Mouse (Mus musculus): ENCODE measurements around the gene Gm26602. TPM values are rescaled to one million over a fixed set of nuclear protein-coding genes. Genes with fewer than 3 reads are reported as not detected.

Gene Gm26602
- polyA plus RNA-seq, 1 experiment from 2014 or later, result not detected

DNA sequence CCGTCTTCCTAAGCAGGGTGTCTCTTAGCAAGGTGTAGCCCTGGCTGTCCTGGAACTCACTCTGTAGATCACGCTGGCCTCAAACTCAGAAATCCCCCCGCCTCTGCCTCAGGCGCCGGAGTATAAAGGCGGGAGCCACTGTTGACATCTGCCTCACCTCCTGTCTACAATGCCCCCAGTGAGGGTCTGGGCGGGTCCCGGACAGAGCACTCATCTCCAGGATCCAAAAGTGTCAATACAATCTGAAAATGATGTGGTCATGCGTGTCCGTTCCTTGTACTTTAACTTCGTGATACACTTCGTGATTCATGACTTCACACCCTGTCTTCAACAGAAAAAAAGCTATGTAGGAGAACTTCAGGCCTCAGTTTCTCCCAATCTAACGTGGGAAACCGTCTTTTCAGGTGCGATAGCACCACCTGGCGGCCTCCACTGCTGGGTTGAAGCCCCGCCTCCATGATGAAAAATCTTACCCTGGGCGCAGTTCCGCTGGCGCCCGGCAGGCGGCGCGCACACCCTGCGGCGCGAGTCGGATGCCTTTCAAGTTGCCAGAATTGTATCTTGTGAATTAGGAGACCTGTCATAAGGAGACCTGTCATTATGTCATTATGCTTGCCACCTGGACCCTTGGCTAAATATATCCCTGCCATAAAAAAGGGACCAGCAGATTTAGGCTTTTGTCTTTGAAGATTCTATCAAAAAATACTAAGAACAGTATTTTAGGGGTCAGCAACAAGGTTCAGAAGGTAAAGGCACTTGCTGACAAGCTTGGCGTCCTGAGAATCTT, 14.5 kb downstream of the Gm26602 start:
- no peak for TF ChIP-seq CTCF (IDR thresholded peaks at IDR 0.05)
- no peaks in the 10 kb centered on the region for H3K27me3 ChIP-seq
- CTCF ChIA-PET, result interaction anchor here (0.6 to 4.9 kb wide), 17 partner anchors 12 to 157 kb away, joined by 3 to 42 read pairs (median 5); partner anchors contain the start of genes Gm26602, Med16 and Wdr18
- DNase-seq (ENCODE audit: low read depth, low spot score), result no peak
- in situ Hi-C loops (cut with MboI; ENCODE audit: low pct_unique_long_range_greater_than_20kb), result loop anchor here (5.0 kb wide), 3 partner anchors 32 to 93 kb away; no protein-coding TSS in a partner anchor
- POLR2A ChIA-PET, result interaction anchor here (0.6 to 1.4 kb wide), 5 partner anchors 11 to 33 kb away, joined by 3 to 6 read pairs (median 4); no protein-coding TSS in a partner anchor
- ATAC-seq, result no peak

DNA sequence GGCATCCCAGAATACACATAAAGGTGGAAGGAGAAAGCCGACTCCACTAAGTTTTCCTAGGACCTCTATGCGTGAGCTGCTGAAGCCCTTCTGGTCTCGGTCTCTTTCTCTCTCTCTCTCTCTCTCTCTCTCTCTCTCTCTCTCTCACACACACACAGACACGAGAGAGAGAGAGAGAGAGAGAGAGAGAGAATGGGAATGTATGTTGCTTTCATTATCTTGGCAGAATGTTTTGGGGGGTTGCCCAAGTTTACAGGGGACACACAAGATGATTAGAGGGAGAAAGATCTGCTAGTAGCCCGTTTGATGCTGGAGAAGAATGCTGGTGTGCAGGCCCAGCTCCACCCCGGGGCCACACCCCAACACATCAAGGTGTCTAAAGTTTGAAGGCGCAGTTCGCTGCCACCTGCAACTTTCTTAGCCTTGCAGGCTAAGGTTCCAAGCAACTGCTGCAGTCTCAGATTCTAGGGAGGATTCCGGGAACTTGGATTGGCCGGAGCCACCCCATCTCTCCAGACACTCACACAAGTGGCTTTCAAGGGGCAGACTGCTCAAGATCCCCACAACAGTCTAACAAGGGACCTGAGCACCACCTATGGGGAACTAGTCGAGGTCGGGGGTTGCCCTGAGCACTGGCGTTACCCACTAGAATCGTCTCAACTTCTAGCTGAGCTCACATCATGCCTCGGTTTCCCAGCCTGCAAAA, 15.3 kb downstream of the Gm26602 start:
- DNase-seq (ENCODE audit: low read depth, low spot score) (no peak), ATAC-seq (no peak)
- in situ Hi-C loops (cut with MboI; ENCODE audit: low pct_unique_long_range_greater_than_20kb), result no loop called here
- TF ChIP-seq CTCF (IDR thresholded peaks at IDR 0.05), result no peak
- CTCF ChIA-PET, result interaction anchor here (0.7 to 4.9 kb wide), 15 partner anchors 11 to 157 kb away, joined by 3 to 42 read pairs (median 5); partner anchors contain the start of genes Gm26602, Med16 and Wdr18
- no peaks in the 10 kb centered on the region for H3K27me3 ChIP-seq
- POLR2A ChIA-PET, result interaction anchor here (0.7 to 2.2 kb wide), 5 partner anchors 25 to 34 kb away, joined by 3 to 8 read pairs (median 5); no protein-coding TSS in a partner anchor

DNA sequence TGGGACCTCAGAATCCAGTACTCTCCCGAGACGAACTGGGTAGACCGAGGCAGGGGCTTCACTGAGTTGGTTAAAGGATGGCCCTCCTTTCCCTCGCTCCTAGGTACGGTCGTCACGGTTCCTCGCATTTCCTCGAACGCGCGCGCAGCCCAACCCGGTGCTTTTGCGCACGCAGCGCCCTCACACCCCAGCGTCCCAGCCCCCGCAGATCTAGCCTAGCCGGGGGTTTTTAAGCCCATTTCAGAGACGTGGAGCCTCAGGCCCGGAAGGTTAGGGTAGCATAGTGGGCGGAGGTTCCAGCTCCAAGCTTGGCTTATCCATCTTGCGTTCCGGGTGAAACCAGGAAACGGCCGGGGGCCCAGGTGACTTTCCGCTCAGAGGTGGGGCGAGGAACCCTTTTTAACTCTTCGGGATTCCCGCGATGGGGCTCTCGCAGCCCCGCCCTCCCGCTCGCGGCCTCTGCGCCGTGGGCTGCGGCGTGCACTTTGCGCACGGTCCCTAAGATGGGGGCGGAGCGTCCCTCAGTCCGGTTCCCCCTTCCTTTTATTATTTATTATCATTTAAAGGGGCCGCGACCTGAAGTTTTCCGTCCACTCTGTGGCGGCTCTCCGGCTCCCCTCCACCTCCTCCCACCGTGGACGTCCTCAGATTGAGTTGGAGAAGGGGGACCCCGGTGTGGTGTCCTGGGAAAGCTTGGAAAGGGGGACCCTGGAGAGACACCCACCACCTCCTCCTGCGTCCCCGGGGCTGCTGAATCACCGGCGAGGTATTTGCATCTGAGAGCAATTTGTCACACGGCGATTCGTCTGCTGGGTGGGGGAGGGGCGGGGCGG, 16.1 kb downstream of the Gm26602 start, which contains the start of gene Arid3a:
Gene Arid3a (plus strand): TSS at position 553 of the 833 bp plus-strand sequence.
- no peak for TF ChIP-seq CTCF (IDR thresholded peaks at IDR 0.05)
- CTCF ChIA-PET, result interaction anchor here (1.0 to 4.9 kb wide), 6 partner anchors 23 to 92 kb away, joined by 4 to 42 read pairs (median 9); partner anchors contain the start of gene Wdr18

DNA sequence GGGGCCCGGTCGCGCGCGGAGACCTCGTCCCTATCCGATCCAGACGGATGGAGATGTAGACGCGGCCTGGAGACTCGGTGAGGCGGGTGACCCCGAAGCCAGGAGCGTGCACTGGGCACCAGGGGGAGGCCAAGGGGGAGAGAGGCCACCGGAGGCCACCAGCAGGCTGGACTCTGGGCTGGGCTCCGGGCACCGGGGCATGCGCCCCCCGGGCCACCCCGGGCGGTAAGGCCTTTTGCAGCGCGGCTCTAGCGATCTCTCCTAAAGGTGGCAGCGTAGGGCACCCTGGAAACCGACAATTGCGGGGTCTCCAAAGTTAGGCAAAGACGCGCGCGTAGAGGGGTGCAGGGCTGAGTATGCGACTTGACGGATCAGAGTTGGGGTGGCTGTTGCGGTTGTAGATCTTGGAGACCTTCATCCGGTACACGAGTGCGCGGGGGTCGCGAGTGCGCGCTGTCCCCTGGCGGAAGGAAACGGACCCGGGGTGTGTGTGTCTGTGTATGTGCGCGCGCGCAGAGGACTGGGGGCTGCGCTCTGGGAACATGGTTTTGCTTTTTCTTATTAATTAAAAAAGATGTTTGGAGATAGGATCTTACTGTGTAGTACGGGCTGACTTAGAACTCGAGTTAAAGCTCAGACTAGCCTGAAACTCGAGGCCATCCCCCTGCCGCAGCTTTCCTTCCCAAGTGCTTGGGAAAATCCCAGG, 16.8 kb downstream of the Gm26602 start:
- ATAC-seq (peak; percentile 5), DNase-seq (ENCODE audit: low read depth, low spot score) (no peak)
- TF ChIP-seq CTCF (IDR thresholded peaks at IDR 0.05), result no peak
- POLR2A ChIA-PET, result interaction anchor here (0.7 to 2.2 kb wide), 9 partner anchors 9 to 225 kb away, joined by 3 to 10 read pairs (median 5); partner anchors contain the start of gene Kiss1r
- H3K27me3 ChIP-seq, result no peaks in the 10 kb centered on the region
- in situ Hi-C loops (cut with MboI; ENCODE audit: low pct_unique_long_range_greater_than_20kb), result no loop called here
- CTCF ChIA-PET, result interaction anchor here (1.5 kb wide), 1 partner anchor 30 kb away, joined by 10 read pairs; no protein-coding TSS in a partner anchor

More for the DNA sequence above, 16.1 kb downstream of the Gm26602 start, which contains the start of gene Arid3a:
- no peaks in the 10 kb centered on the region for H3K27me3 ChIP-seq
- in situ Hi-C loops (cut with MboI; ENCODE audit: low pct_unique_long_range_greater_than_20kb), result no loop called here
- DNase-seq (ENCODE audit: low read depth, low spot score) (peak; percentile 59), ATAC-seq (peak; percentile 46)
- POLR2A ChIA-PET, result interaction anchor here (1.4 to 2.2 kb wide), 5 partner anchors 13 to 31 kb away, joined by 5 to 10 read pairs (median 6); no protein-coding TSS in a partner anchor

DNA sequence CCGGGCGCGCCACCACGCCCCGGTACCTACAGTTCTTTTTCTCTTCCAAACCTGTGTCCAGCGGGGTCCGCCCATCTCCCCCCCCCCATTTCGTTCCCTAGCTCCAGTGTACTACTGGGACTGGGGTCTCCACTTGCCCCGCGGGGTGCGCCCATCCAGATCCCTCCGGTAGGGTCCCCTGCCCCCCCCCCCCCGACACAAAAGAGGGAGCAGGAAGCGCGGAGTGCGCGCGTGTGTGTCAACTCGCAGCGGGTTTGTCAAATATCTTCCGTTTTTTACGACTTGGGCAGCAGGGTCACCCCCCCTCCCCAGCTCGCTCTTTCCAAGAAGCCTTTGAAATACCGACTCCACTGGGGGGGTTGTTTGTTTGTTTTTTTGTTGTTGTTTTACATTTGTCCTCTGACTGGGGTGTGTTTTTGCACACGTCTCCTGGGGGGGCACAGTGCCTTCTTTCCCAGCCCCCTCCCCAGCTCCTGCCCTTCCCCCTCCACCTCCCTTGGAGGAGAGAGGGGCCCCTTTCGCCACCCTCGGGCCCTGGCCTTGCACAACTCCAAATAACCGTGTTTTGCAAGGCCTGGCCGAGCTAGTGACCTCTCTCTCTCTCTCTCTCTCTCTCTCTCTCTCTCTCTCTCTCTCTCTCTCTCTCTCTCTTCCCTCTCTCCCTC, 17.5 kb downstream of the Gm26602 start:
- TF ChIP-seq CTCF (IDR thresholded peaks at IDR 0.05), result no peak
- no peaks in the 10 kb centered on the region for H3K27me3 ChIP-seq
- DNase-seq (ENCODE audit: low read depth, low spot score) (no peak), ATAC-seq (no peak)
- CTCF ChIA-PET, result interaction anchor here (1.5 kb wide), 1 partner anchor 30 kb away, joined by 10 read pairs; no protein-coding TSS in a partner anchor
- POLR2A ChIA-PET, result interaction anchor here (0.6 to 2.2 kb wide), 10 partner anchors 8 to 224 kb away, joined by 3 to 10 read pairs (median 4); partner anchors contain the start of gene Kiss1r
- in situ Hi-C loops (cut with MboI; ENCODE audit: low pct_unique_long_range_greater_than_20kb), result no loop called here

DNA sequence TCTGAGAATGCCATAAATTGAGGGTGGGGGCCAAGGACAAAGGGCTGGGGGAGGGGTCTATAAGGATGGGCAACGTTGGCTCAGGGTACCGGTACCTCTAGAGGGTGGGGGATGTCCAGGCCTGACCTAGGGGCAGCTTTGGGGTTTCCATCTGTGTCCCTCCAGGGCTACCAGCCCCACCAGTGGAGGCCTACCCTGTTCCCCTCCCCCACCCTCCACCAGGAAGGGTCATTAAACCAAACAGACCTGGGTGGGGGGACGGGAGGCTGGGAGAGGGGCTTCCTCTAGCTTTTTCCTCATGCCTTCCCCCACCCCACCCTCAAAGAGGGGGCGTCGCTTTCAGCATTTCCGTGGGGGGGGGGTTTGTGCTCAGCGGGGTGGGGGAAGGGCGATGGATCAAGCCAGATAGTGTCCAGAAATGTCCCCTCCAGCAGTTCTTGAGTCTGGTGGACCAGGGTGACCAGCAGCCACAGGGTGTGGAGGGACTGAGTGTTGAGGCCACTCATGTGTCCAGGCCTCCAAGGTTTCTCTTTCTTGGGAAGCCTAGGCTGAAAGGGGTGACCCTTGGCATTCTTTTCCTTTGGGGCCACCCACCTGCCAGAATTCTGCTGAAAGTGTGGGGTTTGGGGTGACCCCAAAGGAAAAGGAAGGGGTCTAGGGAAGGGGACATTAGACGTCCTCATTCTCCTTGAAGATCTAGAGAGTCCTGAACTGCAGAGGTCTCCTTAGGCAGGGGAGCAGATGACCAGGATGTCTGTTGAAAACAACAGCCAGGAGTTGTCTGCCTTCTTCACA, 18.4 kb downstream of the Gm26602 start:
- ATAC-seq (no peak), DNase-seq (ENCODE audit: low read depth, low spot score) (no peak)
- H3K27me3 ChIP-seq, result no peaks in the 10 kb centered on the region
- CTCF ChIA-PET, result interaction anchor here (1.0 to 1.5 kb wide), 2 partner anchors 29 kb away, joined by 3 to 10 read pairs; no protein-coding TSS in a partner anchor
- in situ Hi-C loops (cut with MboI; ENCODE audit: low pct_unique_long_range_greater_than_20kb), result no loop called here
- POLR2A ChIA-PET, result interaction anchor here (0.6 to 1.1 kb wide), 2 partner anchors 56 to 85 kb away, joined by 3 read pairs; no protein-coding TSS in a partner anchor
- TF ChIP-seq CTCF (IDR thresholded peaks at IDR 0.05), result no peak

DNA sequence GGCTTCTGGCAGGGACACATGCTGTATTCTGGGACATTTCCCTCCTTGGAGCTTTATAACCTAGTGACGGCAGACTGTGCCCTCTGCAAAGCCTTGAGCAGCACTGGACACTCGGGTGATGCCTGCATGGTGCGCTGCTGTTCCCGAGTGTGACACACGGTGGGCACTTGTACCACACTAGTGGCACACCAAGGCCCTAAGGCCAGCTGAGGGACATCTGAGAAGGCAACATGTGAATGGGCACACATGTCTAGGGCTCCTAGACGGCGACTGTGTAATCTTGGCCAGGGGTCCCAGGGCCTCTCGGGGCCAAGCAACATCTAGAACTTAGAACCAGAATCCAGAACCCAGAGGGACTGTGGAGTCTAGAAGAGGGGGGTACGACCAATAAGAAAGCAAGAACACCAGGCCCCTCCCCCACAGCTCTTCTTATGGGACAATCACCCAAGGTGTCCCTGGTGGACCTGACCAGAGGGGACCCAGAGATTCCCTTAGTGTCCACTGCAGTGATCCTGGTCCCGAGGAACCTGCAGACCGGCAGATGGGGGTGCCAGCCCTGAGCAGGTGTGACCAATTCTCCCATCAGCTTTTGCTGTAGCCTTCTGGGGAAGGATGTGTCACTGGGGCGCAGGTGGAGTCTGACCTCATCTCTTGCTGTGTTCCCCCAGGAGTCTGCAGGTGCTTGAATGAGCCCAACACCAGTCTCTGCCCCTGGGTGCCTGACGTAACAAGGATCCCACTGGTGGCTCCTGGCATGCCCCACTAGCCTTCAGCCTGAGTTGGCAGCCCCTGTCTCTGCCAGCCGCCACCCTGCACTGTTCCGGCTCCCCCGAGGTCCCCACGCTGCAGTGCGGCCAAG, 19.5 kb downstream of the Gm26602 start:
- H3K27me3 ChIP-seq, result no peaks in the 10 kb centered on the region
- in situ Hi-C loops (cut with MboI; ENCODE audit: low pct_unique_long_range_greater_than_20kb), result no loop called here
- ATAC-seq (no peak), DNase-seq (ENCODE audit: low read depth, low spot score) (no peak)
- ChIA-PET POLR2A (interaction anchor here (1.1 kb wide), 1 partner anchor 22 kb away, joined by 3 read pairs; the partner anchor contains the start of gene Med16), CTCF (interaction anchor here (1.0 kb wide), 1 partner anchor 28 kb away, joined by 3 read pairs; no protein-coding TSS in a partner anchor)
- no peak for TF ChIP-seq CTCF (IDR thresholded peaks at IDR 0.05)

Data from Patski (cell line).